Mouse (Mus musculus): ENCODE measurements around the gene Slc16a1.
"Not testable (repeated sequence)": the region's sequence is repeated elsewhere in the genome, so short reads cannot be mapped to it uniquely, and the experiment has no call there.

The Slc16a1 gene

DNA sequence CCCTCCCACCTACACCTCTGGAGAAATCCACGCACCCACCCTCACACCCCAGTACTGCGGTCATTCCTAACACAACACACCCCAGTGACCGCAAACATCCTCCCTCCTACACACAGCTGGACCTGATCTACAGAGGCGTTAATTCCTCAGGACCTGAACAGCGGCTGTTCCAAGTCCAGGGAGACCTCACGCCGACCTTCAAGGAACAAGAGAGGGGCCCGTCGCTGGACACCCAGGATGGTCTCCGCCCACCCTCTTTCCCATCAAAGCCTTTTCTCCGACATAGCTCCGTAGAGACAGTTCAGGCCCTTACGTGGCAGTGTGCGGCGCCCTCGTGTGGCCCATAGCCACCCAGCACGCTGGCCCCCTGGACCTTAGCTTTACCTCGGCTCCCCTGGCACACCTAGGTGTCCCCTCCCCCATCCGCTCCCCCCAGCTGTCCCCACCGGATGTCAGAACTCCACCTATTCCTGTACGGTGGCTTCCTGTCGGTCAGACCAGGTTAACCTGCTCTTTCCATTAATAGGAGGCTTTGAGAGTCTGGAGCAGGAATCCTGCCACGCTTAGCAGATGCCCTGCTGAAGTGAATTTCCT is 36.9 kb downstream of the Slc16a1 start:
- peak; percentile 86 for DNase-seq

DNA sequence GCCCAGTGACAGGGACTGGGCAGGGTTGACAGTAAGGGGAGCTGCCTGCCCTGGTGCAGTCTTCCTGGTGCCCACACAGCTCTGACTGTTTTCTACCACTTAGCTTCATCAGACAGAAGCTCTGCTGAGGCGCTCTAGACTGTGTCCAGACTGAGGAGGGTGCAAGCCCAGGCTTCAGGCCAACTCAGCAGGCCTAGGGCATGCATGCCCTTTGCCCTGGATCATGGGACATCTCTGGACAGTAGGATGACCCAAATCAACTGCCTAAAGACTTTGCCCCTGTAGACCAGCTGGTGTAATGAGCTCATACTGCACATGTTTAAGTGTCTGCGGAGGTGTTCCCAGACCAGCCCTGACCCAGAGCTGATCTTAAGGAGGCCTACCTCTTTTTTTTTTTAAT is 39.3 kb downstream of the Slc16a1 start:
- DNase-seq: no peak

DNA sequence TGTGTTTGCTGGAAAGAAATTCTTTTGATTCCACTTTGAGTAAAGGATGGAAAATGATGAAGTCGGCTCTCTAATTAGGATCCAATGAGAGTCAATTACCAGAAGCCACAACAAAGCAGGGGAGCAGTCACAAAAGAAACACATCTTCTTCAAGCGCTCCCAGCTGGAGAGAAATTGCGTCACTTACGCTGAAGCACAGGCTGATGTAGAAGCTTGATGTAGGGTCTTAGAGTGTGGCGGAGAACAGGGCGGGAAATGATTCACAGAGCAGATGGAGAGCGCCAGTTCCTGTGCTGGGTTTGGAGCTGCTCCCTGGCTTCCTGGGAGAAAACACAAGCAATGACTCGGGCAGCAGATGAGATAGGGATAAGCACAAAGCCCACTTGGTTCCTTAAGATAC is 40.4 kb downstream of the Slc16a1 start:
- no peak for DNase-seq

DNA sequence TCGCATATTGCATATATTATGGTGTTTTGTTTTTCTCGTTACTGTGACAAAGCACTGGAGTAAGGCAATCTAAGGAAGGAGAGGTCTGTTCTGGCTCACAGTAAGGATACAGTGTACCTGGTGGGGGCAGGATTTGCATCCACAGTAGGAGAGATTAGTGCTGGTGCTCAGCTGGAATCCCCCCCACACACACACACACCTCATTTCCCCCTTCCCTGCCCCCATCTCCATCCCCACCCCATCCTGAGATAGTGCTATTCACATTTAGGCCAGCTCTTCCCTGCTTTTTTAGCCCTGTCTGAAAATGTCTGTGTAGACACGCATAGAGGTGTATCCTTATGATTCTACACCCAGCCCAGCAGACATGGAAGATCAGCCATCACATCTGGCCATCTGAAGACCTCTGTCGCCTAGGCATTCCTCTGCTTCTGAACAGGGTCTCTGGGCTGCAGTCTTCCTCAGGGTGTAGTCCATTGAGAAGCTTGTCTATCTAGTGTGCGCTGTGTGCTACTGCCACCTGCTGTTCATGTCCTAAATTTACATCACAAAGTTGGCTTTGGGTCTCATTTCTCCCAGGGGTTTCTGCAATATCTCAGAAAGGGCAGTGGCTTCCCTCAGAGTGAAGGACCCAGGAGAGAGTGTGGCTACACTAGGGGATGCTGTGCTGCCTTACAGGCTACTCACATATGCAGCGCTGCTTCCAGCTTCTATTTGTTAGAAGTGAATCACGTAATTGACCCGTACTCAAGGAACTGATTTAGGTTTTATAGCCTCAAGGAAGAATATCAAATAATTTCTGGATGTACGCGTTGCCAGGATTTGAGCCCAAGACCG is 44.4 kb downstream of the Slc16a1 start:
- peak; percentile 71 for DNase-seq

DNA sequence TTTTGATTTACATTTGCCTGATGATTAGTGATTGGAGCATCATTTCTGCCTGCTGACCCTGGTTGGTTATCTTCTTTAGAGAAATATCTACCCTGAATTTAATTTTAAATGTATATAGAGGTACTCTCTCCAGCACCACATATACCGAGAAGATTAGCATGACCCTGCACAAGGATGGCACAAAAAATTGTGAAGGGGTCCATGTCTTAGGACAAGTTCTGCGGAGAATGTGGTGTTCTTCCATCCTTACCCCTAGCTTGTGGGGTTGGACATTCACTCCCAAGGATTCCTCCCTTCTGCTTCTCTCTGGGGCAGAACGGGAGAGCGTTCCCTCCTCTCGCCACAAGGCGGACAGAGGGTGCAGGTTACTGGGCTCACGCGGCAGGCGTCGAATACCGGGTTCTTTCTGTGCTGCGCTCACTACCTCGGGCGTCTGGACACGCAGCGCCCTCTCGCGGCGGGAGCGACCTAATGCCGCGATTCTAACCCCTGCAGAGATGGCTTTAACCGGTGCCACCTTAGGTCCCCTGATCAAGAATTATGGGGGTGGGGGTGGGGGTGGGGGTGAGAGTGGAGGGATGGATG is 62.4 kb downstream of the Slc16a1 start:
- DNase-seq: peak; percentile 41

DNA sequence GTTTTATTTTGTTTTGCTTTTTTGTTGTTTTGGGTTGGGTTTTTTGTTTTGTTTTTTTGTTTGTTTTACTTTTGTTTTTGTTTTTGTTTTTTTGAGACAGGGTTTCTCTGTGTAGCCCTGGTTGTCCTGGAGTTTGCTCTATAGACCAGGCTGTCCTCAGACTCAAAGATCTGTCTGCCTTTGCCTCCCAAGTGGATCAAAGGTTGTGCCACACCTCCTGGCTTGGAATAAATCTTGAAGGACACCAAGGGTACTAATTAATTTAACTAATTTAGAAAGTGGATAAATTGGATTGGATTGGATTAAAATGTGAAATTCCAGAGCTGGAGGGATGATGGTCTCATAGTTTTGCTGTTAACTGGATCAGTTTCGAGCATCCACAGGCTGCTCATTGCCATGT is 63.3 kb downstream of the Slc16a1 start:
- no peak for DNase-seq

DNA sequence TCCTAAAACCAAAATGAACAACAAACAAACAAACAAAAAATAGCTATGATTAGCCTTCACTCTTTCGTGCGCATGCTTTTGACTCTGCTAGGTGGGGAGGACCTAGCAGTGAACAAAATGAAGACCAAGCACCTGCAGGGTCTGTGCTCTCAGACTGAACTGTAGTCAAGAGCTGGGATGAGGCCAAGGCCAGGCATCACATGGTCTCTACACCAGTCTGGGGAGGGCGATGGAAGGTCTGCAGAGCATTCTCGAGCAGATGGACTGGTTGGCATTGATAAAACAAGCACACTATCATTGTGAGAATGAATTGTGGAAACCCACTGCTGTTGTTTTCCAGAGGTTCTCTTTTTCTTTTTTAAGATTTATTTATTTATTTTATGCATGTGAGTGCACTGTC is 65.5 kb downstream of the Slc16a1 start:
- no peak for DNase-seq

DNA sequence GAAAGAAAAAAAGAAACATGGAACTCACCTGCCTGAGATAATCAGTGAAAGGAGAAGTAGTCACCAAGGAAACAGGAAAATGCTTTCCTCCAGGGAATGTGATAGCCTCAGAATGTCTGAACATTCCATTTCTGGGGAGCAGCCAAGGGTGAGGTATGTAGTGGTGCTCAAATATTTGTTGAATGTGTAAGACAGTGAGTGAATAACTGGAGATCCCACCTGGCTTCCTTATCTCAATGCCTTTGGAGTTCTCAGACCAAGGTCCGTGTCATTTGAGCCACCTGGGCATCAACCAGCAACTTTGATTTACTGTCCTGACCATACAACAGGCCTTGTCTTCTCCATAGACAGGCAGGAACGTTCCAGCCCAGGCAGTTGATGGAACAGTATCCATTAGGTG is 68.0 kb downstream of the Slc16a1 start:
- DNase-seq: no peak

DNA sequence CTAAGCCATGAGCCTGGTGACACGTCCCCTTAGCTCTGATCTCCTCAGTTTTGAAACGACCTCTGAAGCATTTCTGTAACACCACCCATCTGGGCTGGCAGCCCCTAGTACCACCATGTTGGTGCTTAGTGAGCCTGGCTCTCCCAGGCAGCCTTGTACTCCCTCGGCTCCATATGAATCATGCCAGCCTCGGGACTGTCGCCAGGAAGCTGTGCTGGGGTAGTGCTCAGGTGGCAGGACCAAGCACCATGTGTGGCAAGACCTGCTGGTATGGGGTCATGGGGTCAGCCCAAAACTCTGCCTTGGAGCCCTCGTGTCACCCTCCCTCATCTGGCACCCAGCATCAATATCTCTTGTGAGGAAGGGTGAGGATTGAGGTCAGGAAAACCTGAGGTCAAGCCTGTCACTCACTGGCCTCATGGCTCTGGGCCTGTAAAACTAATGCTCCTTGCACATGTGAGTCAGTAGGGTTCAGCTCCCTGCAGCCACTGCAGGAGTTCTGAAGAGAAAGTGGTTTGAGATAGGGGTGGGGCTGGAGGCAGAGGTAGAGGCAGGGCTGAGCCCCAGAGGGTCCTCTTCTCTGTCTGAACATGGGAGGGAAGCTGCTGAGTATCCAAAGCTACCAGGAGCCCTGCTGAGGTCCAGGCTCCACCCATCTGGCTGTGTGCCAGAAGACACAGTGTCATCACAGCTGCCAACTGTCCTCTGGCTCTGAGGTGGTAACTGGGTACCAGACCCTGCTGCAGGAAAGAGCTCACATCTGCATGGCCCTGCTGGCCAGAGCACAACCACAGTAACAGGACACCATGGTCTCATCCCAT is 68.7 kb downstream of the Slc16a1 start:
- not testable (repeated sequence) for DNase-seq

DNA sequence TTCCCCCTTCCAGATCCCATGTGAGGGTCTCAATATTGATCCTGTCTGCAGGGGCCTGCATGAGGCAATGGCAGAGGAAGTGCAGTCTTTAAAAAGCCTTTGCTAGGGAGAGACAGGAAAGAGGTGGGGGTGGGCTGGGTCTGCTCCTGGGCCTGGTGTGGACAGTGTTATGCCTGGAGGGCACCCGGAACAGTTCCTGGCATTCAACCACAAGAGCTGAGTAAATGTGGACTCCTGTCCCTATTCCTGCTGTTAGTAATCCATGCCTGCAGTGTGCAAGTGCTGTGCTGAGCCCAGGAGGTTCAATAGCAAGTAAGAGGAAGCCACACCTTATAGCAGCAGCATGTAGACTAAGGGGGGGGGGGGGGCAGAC is 69.3 kb downstream of the Slc16a1 start:
- not testable (repeated sequence) for DNase-seq
